Mouse (Mus musculus): Measurements from ENCODE around the gene Dhh. TPM values are rescaled to one million over a fixed set of nuclear protein-coding genes. Genes with fewer than 3 reads are reported as not detected.

Dhh gene
- polyA plus RNA-seq, 1 experiment, result 2.6 TPM

DNA sequence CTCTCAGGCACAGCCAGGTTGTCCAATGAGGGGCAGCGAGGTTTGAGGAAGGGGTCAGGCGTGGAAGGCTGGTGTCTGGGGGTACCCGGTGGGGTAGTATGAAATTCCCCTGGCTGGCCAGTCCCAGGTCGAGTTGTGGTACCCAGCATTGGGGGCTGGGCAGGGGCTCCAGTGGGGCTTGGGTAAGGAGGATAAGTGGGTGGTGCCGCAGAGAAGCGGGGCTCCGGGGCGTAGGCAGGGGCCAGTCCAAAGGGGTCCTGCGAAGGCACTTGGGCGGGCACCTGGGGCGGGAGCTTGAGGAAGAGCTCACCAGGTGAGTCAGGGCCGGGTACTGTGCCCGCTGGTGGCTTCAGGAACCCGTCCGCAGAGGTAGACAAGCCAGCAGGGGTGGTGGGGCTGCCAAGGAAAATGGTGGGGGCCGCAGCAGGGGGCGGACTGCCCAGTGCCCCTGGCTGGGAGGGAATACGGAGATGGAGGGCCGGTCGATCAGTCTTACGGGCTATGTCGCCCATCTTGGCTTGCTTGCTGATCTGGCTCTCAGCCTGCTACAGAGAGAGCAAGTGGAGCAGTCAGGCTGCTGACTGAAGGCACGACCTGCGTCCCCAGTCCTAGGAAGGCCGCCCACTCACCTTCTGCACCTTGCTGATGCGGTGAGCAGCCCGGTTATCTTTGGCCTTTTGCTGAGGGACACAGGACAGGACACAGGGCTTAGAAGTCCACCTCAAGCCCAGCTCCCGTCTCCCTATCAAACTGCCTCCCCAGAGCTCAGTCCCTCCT is 45.0 kb downstream of the Dhh start:
- Histone ChIP-seq H3K36me3 (ENCODE audit: control insufficient read depth, insufficient read depth, low read length) (peaks cover 96% of the 10 kb centered on the region), H3K27ac (ENCODE audit: control insufficient read depth, insufficient read depth, low read length) (no peak overlapping the region), H3K27me3 (ENCODE audit: control insufficient read depth, insufficient read depth, low read length) (no peaks in the 10 kb centered on the region), H3K4me3 (ENCODE audit: control insufficient read depth, insufficient read depth, low read length) (no peak overlapping the region), H3K4me1 (replicated peaks; ENCODE audit: control insufficient read depth, insufficient read depth, low read length) (no peaks in the 10 kb centered on the region)
- DNase-seq, result no peak
- WGBS, result 96% methylated on average over 28 of the region's 28 CpGs
- no peak for TF ChIP-seq CTCF (IDR thresholded peaks at IDR 0.05; ENCODE audit: borderline replicate concordance, control insufficient read depth, extremely low read depth, insufficient read depth, low read length, poor library complexity)
- TF ChIP-seq POLR2A (IDR thresholded peaks at IDR 0.05; ENCODE audit: control insufficient read depth, extremely low read depth, insufficient read depth, low read length, poor library complexity), result no peak

DNA sequence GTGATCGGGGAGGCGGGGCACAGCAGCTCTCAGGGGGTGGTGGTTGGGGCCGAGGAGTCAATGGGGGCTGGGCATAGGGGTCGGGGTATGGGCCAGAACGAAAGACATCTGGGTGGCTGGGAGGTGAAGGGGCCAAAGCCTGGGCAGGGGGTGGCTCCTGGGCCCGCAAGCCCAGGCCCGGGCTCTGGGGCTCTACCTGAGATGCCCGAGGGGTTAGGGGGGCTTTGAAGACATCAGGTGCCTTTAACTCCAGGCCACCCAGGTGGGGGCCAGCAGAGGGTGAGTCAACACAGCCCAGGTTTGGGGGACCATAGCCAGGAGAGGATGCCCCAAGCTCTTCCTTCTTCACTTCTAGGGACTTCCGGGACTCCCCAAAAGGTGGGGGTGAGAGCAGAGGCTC is 45.6 kb downstream of the Dhh start:
- 96% methylated on average over 9 of the region's 9 CpGs for WGBS
- DNase-seq, result no peak
- peaks cover 94% of the 10 kb centered on the region for H3K36me3 ChIP-seq (ENCODE audit: control insufficient read depth, insufficient read depth, low read length)
- no peak overlapping the region for H3K27ac ChIP-seq (ENCODE audit: control insufficient read depth, insufficient read depth, low read length)
- H3K27me3 ChIP-seq (ENCODE audit: control insufficient read depth, insufficient read depth, low read length), result no peaks in the 10 kb centered on the region
- TF ChIP-seq CTCF (IDR thresholded peaks at IDR 0.05; ENCODE audit: borderline replicate concordance, control insufficient read depth, extremely low read depth, insufficient read depth, low read length, poor library complexity), result no peak
- H3K4me1 ChIP-seq (replicated peaks; ENCODE audit: control insufficient read depth, insufficient read depth, low read length), result no peaks in the 10 kb centered on the region
- H3K4me3 ChIP-seq (ENCODE audit: control insufficient read depth, insufficient read depth, low read length), result no peak overlapping the region

DNA sequence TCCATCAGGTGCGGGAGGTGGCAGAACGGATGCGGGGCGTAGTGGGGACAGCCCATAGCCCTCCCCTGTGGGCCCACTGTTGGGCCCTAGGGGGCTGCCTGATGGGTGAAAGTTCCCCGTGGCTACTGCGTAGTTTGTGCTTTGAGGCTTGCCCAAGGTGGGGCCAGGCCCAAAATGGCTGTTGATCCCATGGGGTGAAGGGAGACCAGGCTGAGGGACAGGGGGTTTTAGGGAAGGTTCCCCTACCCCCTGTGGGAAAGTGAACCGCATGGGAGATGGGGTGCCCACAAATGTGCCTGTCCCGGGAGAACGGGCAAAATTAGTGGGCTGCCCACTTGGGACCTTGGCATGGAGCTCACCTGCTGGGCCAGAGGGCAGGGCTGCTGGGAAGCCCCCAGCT is 46.3 kb downstream of the Dhh start:
- peaks cover 93% of the 10 kb centered on the region for H3K36me3 ChIP-seq (ENCODE audit: control insufficient read depth, insufficient read depth, low read length)
- 94% methylated on average over 9 of the region's 9 CpGs for WGBS
- no peaks in the 10 kb centered on the region for H3K27me3 ChIP-seq (ENCODE audit: control insufficient read depth, insufficient read depth, low read length)
- TF ChIP-seq CTCF (IDR thresholded peaks at IDR 0.05; ENCODE audit: borderline replicate concordance, control insufficient read depth, extremely low read depth, insufficient read depth, low read length, poor library complexity), result no peak
- TF ChIP-seq POLR2A (IDR thresholded peaks at IDR 0.05; ENCODE audit: control insufficient read depth, extremely low read depth, insufficient read depth, low read length, poor library complexity), result no peak
- H3K4me1 ChIP-seq (replicated peaks; ENCODE audit: control insufficient read depth, insufficient read depth, low read length), result no peaks in the 10 kb centered on the region
- no peak overlapping the region for H3K27ac ChIP-seq (ENCODE audit: control insufficient read depth, insufficient read depth, low read length)
- H3K4me3 ChIP-seq (ENCODE audit: control insufficient read depth, insufficient read depth, low read length), result no peak overlapping the region
- no peak for DNase-seq

- TF ChIP-seq CTCF (IDR thresholded peaks at IDR 0.05; ENCODE audit: borderline replicate concordance, control insufficient read depth, extremely low read depth, insufficient read depth, low read length, poor library complexity), result no peak
- TF ChIP-seq POLR2A (IDR thresholded peaks at IDR 0.05; ENCODE audit: control insufficient read depth, extremely low read depth, insufficient read depth, low read length, poor library complexity), result no peak
- Histone ChIP-seq H3K27me3 (ENCODE audit: control insufficient read depth, insufficient read depth, low read length) (no peaks in the 10 kb centered on the region), H3K4me1 (replicated peaks; ENCODE audit: control insufficient read depth, insufficient read depth, low read length) (no peaks in the 10 kb centered on the region), H3K27ac (ENCODE audit: control insufficient read depth, insufficient read depth, low read length) (no peak overlapping the region), H3K36me3 (ENCODE audit: control insufficient read depth, insufficient read depth, low read length) (peaks cover 93% of the 10 kb centered on the region), H3K4me3 (ENCODE audit: control insufficient read depth, insufficient read depth, low read length) (no peak overlapping the region)
- WGBS, result 97% methylated on average over 21 of the region's 21 CpGs
- no peak for DNase-seq
Measured at GRCm38 (mm10) chr15:98851229-98851818, 47.0 kb downstream of the Dhh start.

DNA sequence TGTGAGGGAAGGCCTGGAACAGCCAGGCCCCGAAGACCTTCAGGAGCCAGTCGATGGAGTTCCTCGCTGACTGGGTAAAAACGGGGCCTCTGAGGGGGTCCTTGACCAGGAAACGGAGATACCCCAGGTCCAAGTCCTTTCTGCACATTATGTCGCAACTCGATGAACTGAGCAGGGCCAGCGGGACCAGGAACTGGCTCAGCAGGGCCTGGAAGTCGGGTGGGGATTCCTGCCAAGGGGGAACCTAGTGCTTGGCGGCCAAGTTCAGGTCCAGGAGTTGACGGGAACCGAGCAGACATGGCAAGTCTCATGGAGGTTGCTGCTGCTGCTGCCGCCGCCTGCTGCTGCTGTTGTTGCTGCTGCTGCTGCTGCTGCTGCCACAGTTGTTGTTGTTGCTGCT is 47.7 kb downstream of the Dhh start:
- WGBS, result 96% methylated on average over 14 of the region's 14 CpGs
- DNase-seq, result no peak
- Histone ChIP-seq H3K4me3 (ENCODE audit: control insufficient read depth, insufficient read depth, low read length) (no peak overlapping the region), H3K4me1 (replicated peaks; ENCODE audit: control insufficient read depth, insufficient read depth, low read length) (no peaks in the 10 kb centered on the region), H3K36me3 (ENCODE audit: control insufficient read depth, insufficient read depth, low read length) (peaks cover 93% of the 10 kb centered on the region), H3K27ac (ENCODE audit: control insufficient read depth, insufficient read depth, low read length) (no peak overlapping the region), H3K27me3 (ENCODE audit: control insufficient read depth, insufficient read depth, low read length) (no peaks in the 10 kb centered on the region)
- TF ChIP-seq CTCF (IDR thresholded peaks at IDR 0.05; ENCODE audit: borderline replicate concordance, control insufficient read depth, extremely low read depth, insufficient read depth, low read length, poor library complexity) (no peak), POLR2A (IDR thresholded peaks at IDR 0.05; ENCODE audit: control insufficient read depth, extremely low read depth, insufficient read depth, low read length, poor library complexity) (no peak)

DNA sequence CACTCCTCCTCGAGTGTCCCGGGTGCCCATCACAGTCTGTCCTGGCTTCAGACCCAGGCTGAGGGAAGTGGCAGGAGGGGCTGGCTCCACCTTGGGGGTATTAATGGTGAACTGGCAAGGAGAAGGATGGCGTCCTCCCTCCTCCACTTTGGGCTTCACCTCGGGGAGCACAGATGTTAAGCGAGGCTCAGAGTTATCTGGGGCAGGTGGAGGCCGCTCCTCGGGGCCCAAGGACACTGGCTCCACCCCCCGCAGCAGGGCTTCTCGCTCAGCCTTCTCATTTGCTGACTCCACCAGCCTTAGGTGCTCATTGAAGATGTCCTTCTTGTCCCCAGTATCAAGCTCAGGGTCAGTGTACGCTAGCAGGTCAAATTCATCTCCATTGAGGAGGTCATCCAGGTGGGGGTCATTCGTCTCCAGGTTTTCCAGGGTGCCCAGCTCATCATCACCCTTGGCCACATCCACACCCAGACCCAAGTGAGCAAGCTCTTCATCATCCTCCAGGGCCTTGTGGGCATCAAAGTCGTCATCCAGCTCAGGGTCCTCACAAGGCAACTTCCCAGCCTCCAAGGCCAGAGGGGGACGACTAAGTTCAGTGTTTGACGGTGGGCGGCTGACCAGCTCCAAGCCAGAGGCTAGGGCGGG is 48.3 kb downstream of the Dhh start:
- DNase-seq, result no peak
- Histone ChIP-seq H3K36me3 (ENCODE audit: control insufficient read depth, insufficient read depth, low read length) (peaks cover 93% of the 10 kb centered on the region), H3K27me3 (ENCODE audit: control insufficient read depth, insufficient read depth, low read length) (no peaks in the 10 kb centered on the region), H3K4me1 (replicated peaks; ENCODE audit: control insufficient read depth, insufficient read depth, low read length) (no peaks in the 10 kb centered on the region), H3K4me3 (ENCODE audit: control insufficient read depth, insufficient read depth, low read length) (no peak overlapping the region), H3K27ac (ENCODE audit: control insufficient read depth, insufficient read depth, low read length) (no peak overlapping the region)
- 95% methylated on average over 16 of the region's 16 CpGs for WGBS
- TF ChIP-seq POLR2A (IDR thresholded peaks at IDR 0.05; ENCODE audit: control insufficient read depth, extremely low read depth, insufficient read depth, low read length, poor library complexity) (no peak), CTCF (IDR thresholded peaks at IDR 0.05; ENCODE audit: borderline replicate concordance, control insufficient read depth, extremely low read depth, insufficient read depth, low read length, poor library complexity) (no peak)

Measured in thymus, adult 2 months (tissue).